Mouse (Mus musculus) cortical plate, adult 2 months (tissue): ENCODE results near the gene Mns1. TPM values are rescaled to one million over a fixed set of nuclear protein-coding genes. Genes with fewer than 3 reads are reported as not detected.

Source experiments
- H3K27ac ChIP-seq: fragments of 200-500 bp; 2 replicates; pipeline ENCODE4 v1.5.1; 2012; ENCODE audit warnings: low read length, control low read depth, inconsistent platforms; ENCODE audit not compliant: insufficient read depth
- H3K4me1 ChIP-seq: fragments of 200-500 bp; 2 replicates; pipeline ENCODE4 v1.6.1; 2011; ENCODE audit warnings: low read length; ENCODE audit not compliant: control insufficient read depth, insufficient read depth
- H3K4me3 ChIP-seq: fragments of 200-500 bp; 2 replicates; pipeline ENCODE4 v1.5.1; 2011; ENCODE audit warnings: mild to moderate bottlenecking, low read length, control low read depth; ENCODE audit not compliant: insufficient read depth
- CTCF ChIP-seq: fragments of 200-500 bp; IDR thresholded peaks from 2 replicates; pipeline ENCODE4 v1.5.1; 2011; ENCODE audit warnings: mild to moderate bottlenecking, control low read depth, low read length; ENCODE audit not compliant: insufficient read depth; ENCODE audit errors: extremely low read depth
- POLR2A ChIP-seq: fragments of 200-500 bp; IDR thresholded peaks from 2 replicates; pipeline ENCODE4 v1.6.1; 2011; ENCODE audit warnings: mild to moderate bottlenecking, low read length, control low read depth; ENCODE audit not compliant: insufficient read depth; ENCODE audit errors: extremely low read depth
- polyA plus RNA-seq: library from polyadenylated mRNA; depleted of rRNA; stranded (reverse); fragments of >200 nt; gene quantifications from 2 replicates; pipeline ENCODE4 v1.2.3, GENCODE M21; 2012; rRNA removed

Mns1 gene
- polyA plus RNA-seq, 1 experiment, result 2.4 TPM

DNA sequence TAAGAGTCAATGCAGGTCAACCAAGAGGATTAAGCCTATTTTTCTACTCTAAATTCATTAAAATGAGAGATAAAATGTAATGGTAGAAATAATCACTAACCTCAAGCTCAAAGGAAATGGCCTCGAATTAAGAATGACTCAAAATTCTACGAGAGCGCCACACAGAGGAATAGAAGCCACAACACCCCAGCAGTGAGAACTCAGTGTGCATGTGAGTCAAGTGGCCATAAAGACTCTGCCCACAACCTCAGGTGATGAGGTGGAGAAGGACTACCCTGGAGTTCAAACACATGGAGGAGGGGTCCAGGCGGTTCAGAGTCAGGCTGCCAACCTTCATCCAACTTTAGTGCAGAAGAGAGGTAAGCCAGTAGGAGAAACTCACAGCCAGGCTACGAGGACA lies 51.3 kb downstream of the Mns1 start:
- no peak overlapping the region for H3K27ac ChIP-seq
- H3K4me3 ChIP-seq, result no peak overlapping the region
- H3K4me1 ChIP-seq, result peaks cover 2% of the 10 kb centered on the region
- TF ChIP-seq CTCF, result no peak
- no peak for TF ChIP-seq POLR2A

DNA sequence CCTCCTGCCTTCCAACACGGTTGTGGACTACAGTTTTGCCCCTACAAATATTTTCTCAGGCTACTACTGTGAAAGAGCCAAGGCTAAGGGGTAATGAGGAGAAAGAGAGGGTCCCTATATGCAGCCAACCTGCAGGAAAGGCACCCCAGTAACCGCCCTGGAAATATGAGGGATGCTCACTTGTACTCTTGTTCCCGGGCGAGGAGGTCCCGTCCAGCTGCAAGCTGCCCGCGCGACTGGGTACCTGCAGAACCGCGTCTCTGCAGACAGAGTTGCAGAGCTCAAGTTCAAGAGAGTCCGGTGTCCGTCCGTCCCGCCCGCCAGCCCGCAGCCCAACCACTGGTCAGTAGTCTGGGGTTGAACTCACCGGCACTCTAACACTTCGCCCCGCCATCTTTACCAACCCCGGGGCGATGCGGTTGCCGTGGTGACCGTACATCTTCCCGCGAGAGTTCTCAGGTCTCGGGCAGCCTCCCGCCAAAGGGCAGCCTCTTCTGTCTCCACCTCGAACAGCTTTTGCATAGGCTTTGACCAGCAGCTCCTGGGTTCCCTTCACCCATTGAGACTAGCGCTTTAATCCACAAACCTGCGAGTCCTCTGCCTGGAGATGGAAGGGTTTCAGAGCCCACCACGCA lies 53.9 kb downstream of the Mns1 start:
- H3K4me3 ChIP-seq, result peak overlapping the region; percentile 46
- 0 out of 2 replicates have a peak overlapping the region, but pooled peaks have one; percentile 3 for H3K27ac ChIP-seq
- peaks cover 2% of the 10 kb centered on the region for H3K4me1 ChIP-seq
- TF ChIP-seq CTCF, result no peak
- TF ChIP-seq POLR2A, result peak; percentile 89

DNA sequence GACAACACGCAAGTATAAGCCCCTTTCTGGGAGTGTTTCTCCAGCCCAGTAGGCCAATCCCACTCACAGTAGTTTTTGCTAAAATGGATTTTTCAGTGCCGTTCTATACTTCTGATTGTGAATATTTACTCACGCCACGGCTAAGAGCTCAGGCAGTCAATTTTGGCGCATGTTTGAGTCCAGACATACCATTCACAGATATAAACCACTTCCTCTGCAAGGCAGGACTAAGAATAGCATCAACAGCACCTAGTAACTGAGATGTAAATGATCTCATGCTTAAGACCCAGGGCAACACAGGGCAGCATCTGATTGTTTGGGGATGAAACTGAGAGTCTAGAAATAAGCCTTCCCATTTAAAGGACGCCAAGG lies 54.4 kb downstream of the Mns1 start, which contains the start of gene Tex9:
Gene Tex9, minus strand, starts transcription at position 19 of the 372 bp plus-strand sequence.
- Histone ChIP-seq H3K27ac (0 out of 2 replicates have a peak within 1 kb of the TSS, but pooled peaks have one; percentile 3), H3K4me3 (peak within 1 kb of the TSS; percentile 46), H3K4me1 (peaks cover 2% of the 10 kb centered on the region)
- TF ChIP-seq POLR2A (no peak), CTCF (no peak)

DNA sequence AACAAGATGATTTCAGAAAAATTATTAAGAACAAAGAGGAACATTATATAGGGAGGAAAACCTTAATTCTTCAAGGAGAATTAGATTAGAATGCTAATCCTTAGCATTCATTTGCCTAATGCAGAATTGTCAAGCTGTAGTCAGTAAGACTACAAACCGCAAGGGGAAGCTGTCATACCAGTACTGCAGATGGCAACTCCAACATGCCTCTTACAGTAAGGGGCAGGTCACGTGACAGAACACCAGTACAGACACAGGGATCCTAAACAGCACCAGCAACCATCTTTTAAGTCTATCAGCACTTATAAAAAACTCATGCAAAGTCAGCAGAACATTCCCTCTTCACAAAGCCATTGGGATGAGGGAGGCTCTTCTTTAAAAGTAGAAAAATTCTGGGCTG lies 55.7 kb downstream of the Mns1 start:
- TF ChIP-seq CTCF, result no peak
- no peak for TF ChIP-seq POLR2A
- peaks cover 2% of the 10 kb centered on the region for H3K4me1 ChIP-seq
- no peak overlapping the region for H3K27ac ChIP-seq
- H3K4me3 ChIP-seq, result no peak overlapping the region

DNA sequence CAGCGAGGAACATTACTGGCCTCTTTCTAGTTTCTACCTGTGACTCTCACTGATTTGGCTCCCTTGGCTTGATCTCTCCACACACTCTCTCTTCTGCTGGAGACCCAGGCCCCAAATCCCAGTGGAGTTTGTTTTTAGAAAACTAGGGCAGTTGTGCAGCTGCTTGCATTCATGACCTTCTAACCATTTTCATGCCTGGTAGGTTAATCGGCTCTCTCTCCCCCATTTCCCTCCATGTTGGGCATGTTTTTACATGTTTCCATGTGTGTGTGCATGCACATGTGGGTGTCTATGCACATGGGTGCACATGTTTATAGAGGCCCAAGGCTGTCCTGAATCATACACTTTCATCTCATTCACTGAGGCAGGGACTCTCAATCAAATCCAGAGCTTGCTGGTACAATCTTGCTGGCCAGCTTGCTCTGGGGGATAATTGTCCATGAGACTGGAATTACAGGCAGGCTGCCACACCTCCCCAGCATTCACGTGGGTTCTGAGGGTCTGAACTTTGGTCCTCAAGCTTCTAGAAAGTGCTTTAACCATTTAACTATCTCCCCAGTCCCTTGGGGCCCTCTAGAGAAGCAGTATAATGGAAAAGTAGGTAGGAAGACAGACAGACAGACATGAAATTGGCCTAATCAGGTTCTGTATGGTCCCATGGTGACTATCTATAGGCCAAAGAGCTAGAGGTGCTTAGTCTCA lies 56.3 kb downstream of the Mns1 start:
- Histone ChIP-seq H3K4me1 (peaks cover 2% of the 10 kb centered on the region), H3K4me3 (no peak overlapping the region), H3K27ac (no peak overlapping the region)
- no peak for TF ChIP-seq CTCF

DNA sequence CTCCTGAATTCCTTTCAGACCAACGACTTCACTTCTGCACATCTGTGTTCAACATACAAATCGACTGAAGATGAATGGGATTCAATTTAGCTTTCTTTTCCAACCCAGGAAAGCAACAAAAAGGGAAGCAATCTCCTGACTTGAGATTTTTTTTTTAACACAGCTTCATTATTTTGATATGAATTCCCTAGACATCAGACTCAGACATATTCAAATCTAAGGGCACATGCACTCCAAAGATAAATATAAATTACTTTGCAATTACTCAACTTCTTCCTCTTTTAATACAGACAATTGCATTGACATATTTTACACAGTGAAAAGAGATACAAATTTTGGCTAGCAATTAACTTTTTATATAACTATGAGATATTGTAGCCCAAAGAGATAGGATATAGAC lies 58.9 kb downstream of the Mns1 start:
- no peaks in the 10 kb centered on the region for H3K4me1 ChIP-seq
- no peak overlapping the region for H3K27ac ChIP-seq
- TF ChIP-seq CTCF, result no peak
- TF ChIP-seq POLR2A, result no peak
- no peak overlapping the region for H3K4me3 ChIP-seq

DNA sequence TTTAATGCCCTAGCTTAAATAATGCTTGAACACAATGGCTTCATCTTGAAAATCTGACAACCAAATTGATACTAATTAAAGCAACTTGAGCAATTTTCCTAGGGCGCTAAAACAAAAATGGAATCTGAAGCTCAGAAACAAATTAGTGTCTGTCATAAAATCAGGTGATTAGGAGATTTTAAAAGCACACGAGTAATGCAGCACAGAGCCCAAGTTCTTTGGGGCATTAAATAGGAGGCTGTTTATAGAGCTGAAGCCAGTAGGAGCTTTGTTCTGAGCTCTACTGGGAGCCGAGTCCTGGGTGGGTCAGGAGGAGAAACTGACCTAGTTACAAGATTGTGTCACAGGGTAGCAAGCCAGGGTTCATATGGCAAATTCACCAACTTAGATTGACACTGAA lies 59.4 kb downstream of the Mns1 start:
- TF ChIP-seq POLR2A, result no peak
- TF ChIP-seq CTCF, result no peak
- H3K4me3 ChIP-seq, result no peak overlapping the region
- H3K4me1 ChIP-seq, result no peaks in the 10 kb centered on the region
- no peak overlapping the region for H3K27ac ChIP-seq

Other genes with a start within 250 kb of the Mns1 start
- gene Zfp280d, start 163.2 kb upstream of the Mns1 start, polyA plus RNA-seq, result 51.2 and 58.3 TPM in 2 replicates
- 14.1 and 15.1 TPM in 2 replicates for gene Tex9, start 54.2 kb downstream of the Mns1 start, polyA plus RNA-seq
- gene Rfx7, start 94.2 kb downstream of the Mns1 start, polyA plus RNA-seq, result 15.6 and 16.0 TPM in 2 replicates
- gene Nedd4, start 224.3 kb downstream of the Mns1 start, polyA plus RNA-seq, result 207 and 216 TPM in 2 replicates